Mouse (Mus musculus) T-helper 2 cell (primary cell): ENCODE measurements around the gene Lrrc2.

Source experiments
- in situ Hi-C: fragments of 300-600 bp; cut with MboI, MseI; formaldehyde crosslinking; loops from one replicate; pipeline ENCODE4 v1.15.1; 2025; ENCODE audit warnings: high pct_unique_total_duplicates

The Lrrc2 gene

GRCm38 (mm10) chr9:110987331-110987730 is 36.0 kb downstream of the Lrrc2 start:
- in situ Hi-C loops: no loop called here

GRCm38 (mm10) chr9:110988078-110988477 is 36.7 kb downstream of the Lrrc2 start:
- in situ Hi-C loops: no loop called here

GRCm38 (mm10) chr9:110989141-110989540 is 37.8 kb downstream of the Lrrc2 start:
- in situ Hi-C loops: no loop called here

DNA sequence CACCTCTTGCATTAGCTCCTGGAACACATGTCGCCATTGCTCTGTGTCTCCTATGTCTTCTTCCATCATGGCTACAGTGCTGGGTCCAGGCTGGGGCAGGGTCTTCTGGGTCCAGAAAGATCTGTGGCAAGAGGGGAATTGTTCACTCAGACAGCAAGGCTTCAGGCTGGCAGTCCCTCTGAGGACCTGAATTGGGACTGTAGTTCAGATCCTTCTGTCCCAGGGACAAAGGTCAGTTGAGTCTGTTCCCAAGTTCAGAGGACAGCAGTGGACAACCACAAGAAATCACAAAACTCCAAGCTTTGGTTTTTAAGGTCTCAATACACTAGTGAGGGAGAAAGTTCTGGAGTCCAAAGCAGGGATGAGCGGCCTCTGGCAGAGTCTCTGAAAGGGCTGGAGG is 38.2 kb downstream of the Lrrc2 start:
- in situ Hi-C loops: no loop called here

GRCm38 (mm10) chr9:110990204-110990603 is 38.9 kb downstream of the Lrrc2 start, which contains the start of gene Rtp3:
Gene Rtp3, minus strand, starts transcription at chr9:110990583.
- in situ Hi-C loops: no loop called here

DNA sequence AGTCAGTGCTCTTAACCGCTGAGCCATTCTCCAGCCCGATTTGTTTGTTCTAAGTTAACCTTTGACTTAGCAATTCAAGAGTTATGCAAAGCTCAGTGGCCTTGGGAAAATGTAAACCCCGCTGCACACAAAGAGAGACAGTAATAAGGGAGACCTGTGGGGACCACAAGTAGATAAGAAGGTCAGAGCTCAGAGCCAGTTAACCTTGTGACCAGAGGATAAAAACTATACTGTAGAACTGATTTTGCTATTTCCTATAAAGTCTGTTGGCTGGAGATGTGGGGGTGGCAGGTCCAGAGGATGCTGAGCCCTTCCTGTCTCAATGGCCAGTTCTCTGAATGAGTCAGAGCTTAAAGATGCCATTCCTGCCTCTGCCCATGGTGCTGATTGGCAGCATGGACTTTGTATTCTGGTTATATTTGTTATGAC is 42.0 kb downstream of the Lrrc2 start:
- in situ Hi-C loops: no loop called here

- in situ Hi-C loops: loop anchor here (5.0 kb wide), 1 partner anchor 63 kb away; the partner anchor contains the start of gene Ccrl2
Observed at GRCm38 (mm10) chr9:110994716-110995172, 43.4 kb downstream of the Lrrc2 start.

DNA sequence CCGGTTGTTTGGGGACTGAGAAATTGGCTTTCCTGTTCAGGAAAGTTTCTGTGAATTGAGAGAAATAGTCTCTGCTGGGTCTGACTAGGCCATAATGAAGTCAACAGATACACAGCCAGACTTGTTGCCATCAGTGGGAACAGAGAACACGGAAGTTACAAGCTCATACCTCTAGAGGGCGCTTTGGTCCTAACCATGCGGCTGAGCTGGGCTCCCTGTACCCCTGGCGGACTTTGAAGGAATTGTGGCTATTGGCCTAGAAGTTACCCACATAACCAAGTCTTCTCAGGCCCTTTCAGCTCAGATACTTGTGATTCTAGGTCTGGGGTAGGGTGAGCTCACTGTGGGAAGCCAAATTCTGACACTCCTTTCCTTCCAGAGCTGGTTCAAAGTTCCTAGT is 45.9 kb downstream of the Lrrc2 start:
- in situ Hi-C loops: loop anchor here (5.0 kb wide), 1 partner anchor 60 kb away; the partner anchor contains the start of gene Ccrl2

- in situ Hi-C loops: loop anchor here (5.0 kb wide), 1 partner anchor 58 kb away; the partner anchor contains the start of gene Ccrl2
Observed at GRCm38 (mm10) chr9:110999056-110999455, 47.7 kb downstream of the Lrrc2 start.

- in situ Hi-C loops: loop anchor here (5.0 kb wide), 1 partner anchor 57 kb away; the partner anchor contains the start of gene Ccrl2
Observed at GRCm38 (mm10) chr9:110999856-111000255, 48.5 kb downstream of the Lrrc2 start.

DNA sequence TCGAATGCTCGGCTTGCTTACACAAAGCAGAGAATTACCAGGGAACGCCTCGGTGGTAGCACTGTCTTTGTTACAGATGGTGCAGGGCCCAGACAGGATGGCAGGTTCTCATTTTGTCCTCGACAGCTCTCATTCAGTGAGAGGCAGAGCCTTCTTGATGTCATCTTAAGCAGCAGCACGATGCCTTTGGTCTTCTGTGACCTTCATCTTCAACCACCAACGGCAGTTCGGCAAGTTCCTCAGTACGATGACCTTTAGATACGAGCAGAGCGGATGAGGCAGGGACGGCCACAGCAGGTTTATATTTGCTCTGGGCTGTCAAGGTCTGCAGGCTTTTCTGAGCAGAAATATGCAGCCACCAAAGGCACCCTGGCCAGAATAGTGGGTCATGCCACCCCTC is 50.3 kb downstream of the Lrrc2 start:
- in situ Hi-C loops: no loop called here

DNA sequence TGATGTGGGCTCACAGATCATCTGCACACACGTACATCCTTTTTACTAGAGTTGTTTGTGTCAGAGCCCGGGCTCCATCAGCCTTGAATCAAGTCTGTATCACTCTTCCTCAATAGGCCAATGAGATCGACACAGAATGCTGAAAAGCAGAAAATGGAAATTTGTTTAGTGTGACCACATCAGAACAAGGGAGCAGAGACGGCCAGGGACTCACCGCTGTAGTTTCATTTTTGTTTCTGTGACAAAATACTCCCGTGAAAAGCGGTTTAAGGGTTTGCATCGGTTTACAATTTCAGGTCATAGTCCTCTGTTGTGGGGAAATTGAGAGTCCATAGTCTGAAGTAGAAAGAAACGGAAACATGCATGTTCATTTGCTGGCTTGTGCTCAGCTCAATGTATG is 51.9 kb downstream of the Lrrc2 start:
- in situ Hi-C loops: no loop called here

- in situ Hi-C loops: no loop called here
Observed at GRCm38 (mm10) chr9:111006544-111006943, 55.2 kb downstream of the Lrrc2 start.

DNA sequence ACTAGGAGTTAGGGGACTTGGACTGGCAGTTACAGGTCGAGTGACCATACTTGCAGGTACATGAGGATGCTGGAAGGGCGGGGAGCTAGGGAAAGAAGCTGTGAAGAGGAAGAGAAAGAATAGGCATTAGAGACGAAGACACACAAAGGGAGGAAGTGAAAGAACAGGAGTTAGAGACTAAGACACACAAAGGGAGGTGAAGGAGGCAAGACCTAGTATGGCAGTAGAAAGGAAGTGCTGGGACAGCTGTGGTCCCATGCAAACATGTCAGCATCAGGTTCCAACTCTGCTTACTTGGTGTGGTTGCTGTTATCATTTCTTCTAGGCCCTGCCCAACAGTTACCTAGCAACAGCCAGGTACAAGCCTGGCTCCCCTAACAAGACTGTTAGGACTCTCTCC is 58.4 kb downstream of the Lrrc2 start:
- in situ Hi-C loops: no loop called here

DNA sequence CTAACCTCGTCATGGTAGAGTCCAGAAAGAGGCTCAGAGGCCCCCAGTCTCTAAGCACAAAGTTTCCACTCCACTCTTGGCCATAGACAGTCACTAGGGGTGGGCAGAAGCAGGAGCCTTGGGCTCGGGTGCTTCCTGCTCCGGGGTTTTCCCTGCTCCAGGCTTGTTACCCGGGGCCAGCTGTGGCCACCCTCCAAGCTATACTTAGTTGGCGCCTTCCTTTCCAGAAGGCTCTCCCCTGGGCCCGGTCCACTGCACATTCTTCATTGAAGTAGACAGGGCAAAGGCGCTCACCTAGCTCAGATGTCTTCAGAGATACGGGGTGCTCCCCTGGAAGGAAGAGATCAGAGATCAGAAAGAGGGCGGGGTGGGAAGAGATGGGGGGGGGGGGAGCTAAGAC is 60.2 kb downstream of the Lrrc2 start:
- in situ Hi-C loops: no loop called here

- in situ Hi-C loops: no loop called here
Observed at GRCm38 (mm10) chr9:111012041-111012440, 60.7 kb downstream of the Lrrc2 start.

DNA sequence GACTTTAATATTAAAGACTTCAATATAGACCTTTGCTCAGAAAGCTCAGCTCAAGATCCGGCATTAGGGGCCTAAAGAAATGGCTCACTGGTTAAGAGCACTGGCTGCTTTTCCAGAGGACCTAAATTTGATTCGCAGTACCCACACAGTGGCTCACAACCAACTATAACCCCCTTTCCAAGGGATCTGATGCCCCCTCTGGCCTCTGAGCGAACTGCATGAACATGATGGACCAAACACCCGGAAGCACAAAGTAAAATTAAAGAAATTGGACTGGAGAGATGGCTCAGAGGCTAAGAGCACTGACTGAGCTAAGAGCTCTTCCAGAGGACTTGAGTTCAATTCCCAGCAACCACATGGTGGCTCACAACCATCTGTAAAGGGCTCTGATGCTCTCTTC is 64.3 kb downstream of the Lrrc2 start:
- in situ Hi-C loops: no loop called here

DNA sequence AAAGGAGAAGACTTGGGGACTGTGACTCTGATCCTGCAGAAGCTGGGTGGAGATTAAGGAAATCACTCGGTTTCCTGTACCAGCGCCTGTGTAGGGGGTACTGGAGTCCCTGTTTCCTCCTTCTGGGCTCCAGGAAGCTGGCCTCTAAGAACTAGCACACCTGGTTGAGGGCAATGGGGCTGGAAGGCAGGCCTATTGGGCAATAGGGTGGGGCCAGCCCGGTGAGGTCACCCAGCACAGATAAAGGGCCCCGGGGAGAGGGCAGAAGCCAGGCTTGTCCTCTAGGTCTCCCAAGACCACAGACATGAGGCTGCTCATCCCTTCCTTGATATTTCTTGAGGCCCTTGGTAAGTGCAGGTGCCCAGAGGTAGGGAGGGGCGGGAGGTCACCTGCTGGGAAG is 67.7 kb downstream of the Lrrc2 start, which contains the start of gene Ltf:
Gene Ltf (plus strand): TSS at position 250 of the 400 bp plus-strand sequence.
- in situ Hi-C loops: no loop called here

- in situ Hi-C loops: loop anchor here (10.0 kb wide), 1 partner anchor 848 kb away; no protein-coding TSS in a partner anchor
Observed at GRCm38 (mm10) chr9:111026791-111027190, 75.4 kb downstream of the Lrrc2 start.
